Mouse (Mus musculus): ENCODE data around the gene Rai1. TPM values are rescaled to one million over a fixed set of nuclear protein-coding genes. Genes with fewer than 3 reads are reported as not detected.

The Rai1 gene
- total and polyA plus RNA-seq, 2 experiments from 2014 or later, result 21.2 to 60.7 TPM

GRCm38 (mm10) chr11:60161146-60161874, 56.5 kb downstream of the Rai1 start:
- H3K9me3 ChIP-seq (ENCODE audit: low read length), result no peaks in the 10 kb centered on the region
- H3K36me3 ChIP-seq (ENCODE audit: insufficient read depth), result no peaks in the 10 kb centered on the region
- TF ChIP-seq CTCF (IDR thresholded peaks at IDR 0.05; ENCODE audit: low read depth), result no peak
- H3K27me3 ChIP-seq (ENCODE audit: insufficient read depth, low read length), result no peaks in the 10 kb centered on the region
- peaks cover 23% of the 10 kb centered on the region; the same call in 1 of the 2 replicates for H3K4me1 ChIP-seq (ENCODE audit: insufficient read depth)
- DNase-seq, result no peak
- ATAC-seq, result peak; percentile 78
- WGBS, result 34% methylated on average over 9 of the region's 9 CpGs
- peak overlapping the region; percentile 18 for H3K9ac ChIP-seq
- peak overlapping the region; percentile 87 for H3K27ac ChIP-seq (ENCODE audit: low read depth, low read length)
- H3K4me3 ChIP-seq (ENCODE audit: low read depth, low read length), result no peak overlapping the region
- no peak overlapping the region for H3K4me2 ChIP-seq (ENCODE audit: low read depth)

- no peaks in the 10 kb centered on the region for H3K9me3 ChIP-seq (ENCODE audit: low read length)
- H3K36me3 ChIP-seq (ENCODE audit: insufficient read depth), result no peaks in the 10 kb centered on the region
- no peak for TF ChIP-seq CTCF (IDR thresholded peaks at IDR 0.05; ENCODE audit: low read depth)
- no peaks in the 10 kb centered on the region for H3K27me3 ChIP-seq (ENCODE audit: insufficient read depth, low read length)
- no peak overlapping the region for H3K9ac ChIP-seq
- peaks cover 24% of the 10 kb centered on the region; the same call in 1 of the 2 replicates for H3K4me1 ChIP-seq (ENCODE audit: insufficient read depth)
- no peak overlapping the region for H3K4me2 ChIP-seq (ENCODE audit: low read depth)
- H3K4me3 ChIP-seq (ENCODE audit: low read depth, low read length), result no peak overlapping the region
- DNase-seq (no peak), ATAC-seq (no peak)
- WGBS, result 90% methylated on average over 1 of the region's 1 CpGs
- H3K27ac ChIP-seq (ENCODE audit: low read depth, low read length), result peak overlapping the region; percentile 21; the same call in 1 of the 2 replicates
Measured at GRCm38 (mm10) chr11:60162547-60162946, 57.7 kb downstream of the Rai1 start.

GRCm38 (mm10) chr11:60163362-60163761, 58.5 kb downstream of the Rai1 start:
- no peak for DNase-seq
- Histone ChIP-seq H3K27ac (ENCODE audit: low read depth, low read length) (no peak overlapping the region), H3K9me3 (ENCODE audit: low read length) (no peaks in the 10 kb centered on the region), H3K4me2 (ENCODE audit: low read depth) (no peak overlapping the region), H3K36me3 (ENCODE audit: insufficient read depth) (no peaks in the 10 kb centered on the region), H3K4me1 (ENCODE audit: insufficient read depth) (peaks cover 21% of the 10 kb centered on the region; the same call in 1 of the 2 replicates), H3K9ac (no peak overlapping the region), H3K27me3 (ENCODE audit: insufficient read depth, low read length) (no peaks in the 10 kb centered on the region), H3K4me3 (ENCODE audit: low read depth, low read length) (no peak overlapping the region)
- 94% methylated on average over 4 of the region's 4 CpGs for WGBS
- TF ChIP-seq CTCF (IDR thresholded peaks at IDR 0.05; ENCODE audit: low read depth), result no peak
- no peak for ATAC-seq

- Histone ChIP-seq H3K27ac (ENCODE audit: low read depth, low read length) (no peak overlapping the region), H3K9ac (no peak overlapping the region), H3K36me3 (ENCODE audit: insufficient read depth) (no peaks in the 10 kb centered on the region), H3K27me3 (ENCODE audit: insufficient read depth, low read length) (no peaks in the 10 kb centered on the region), H3K4me3 (ENCODE audit: low read depth, low read length) (no peak overlapping the region), H3K4me2 (ENCODE audit: low read depth) (no peak overlapping the region), H3K4me1 (ENCODE audit: insufficient read depth) (peaks cover 26% of the 10 kb centered on the region; the same call in 1 of the 2 replicates), H3K9me3 (ENCODE audit: low read length) (no peaks in the 10 kb centered on the region)
- no peak for DNase-seq
- no peak for ATAC-seq
- WGBS, result 74% methylated on average over 6 of the region's 6 CpGs
- TF ChIP-seq CTCF (IDR thresholded peaks at IDR 0.05; ENCODE audit: low read depth), result no peak
Measured at GRCm38 (mm10) chr11:60164450-60164849, 59.6 kb downstream of the Rai1 start.

- Histone ChIP-seq H3K4me3 (ENCODE audit: low read depth, low read length) (no peak overlapping the region), H3K27me3 (ENCODE audit: insufficient read depth, low read length) (no peaks in the 10 kb centered on the region), H3K9ac (no peak overlapping the region), H3K4me1 (ENCODE audit: insufficient read depth) (peaks cover 26% of the 10 kb centered on the region; the same call in 1 of the 2 replicates), H3K4me2 (ENCODE audit: low read depth) (no peak overlapping the region), H3K27ac (ENCODE audit: low read depth, low read length) (no peak overlapping the region), H3K9me3 (ENCODE audit: low read length) (no peaks in the 10 kb centered on the region), H3K36me3 (ENCODE audit: insufficient read depth) (no peaks in the 10 kb centered on the region)
- ATAC-seq (peak; percentile 28; the same call in 1 of the 2 replicates), DNase-seq (no peak)
- no peak for TF ChIP-seq CTCF (IDR thresholded peaks at IDR 0.05; ENCODE audit: low read depth)
- WGBS, result 36% methylated on average over 5 of the region's 5 CpGs
Measured at GRCm38 (mm10) chr11:60165076-60165475, 60.3 kb downstream of the Rai1 start.

GRCm38 (mm10) chr11:60168780-60169179, 64.0 kb downstream of the Rai1 start:
- peak overlapping the region; percentile 35; the same call in 1 of the 2 replicates for H3K27ac ChIP-seq (ENCODE audit: low read depth, low read length)
- ATAC-seq (peak; percentile 32; the same call in 1 of the 2 replicates), DNase-seq (no peak)
- WGBS, result 19% methylated on average over 9 of the region's 9 CpGs
- 0 out of 2 replicates have a peak, but pooled peaks cover 14% of the 10 kb centered on the region for H3K4me1 ChIP-seq (ENCODE audit: insufficient read depth)
- H3K4me2 ChIP-seq (ENCODE audit: low read depth), result no peak overlapping the region
- no peak overlapping the region for H3K4me3 ChIP-seq (ENCODE audit: low read depth, low read length)
- H3K27me3 ChIP-seq (ENCODE audit: insufficient read depth, low read length), result no peaks in the 10 kb centered on the region
- TF ChIP-seq CTCF (IDR thresholded peaks at IDR 0.05; ENCODE audit: low read depth), result no peak
- peak overlapping the region; percentile 22; the same call in 1 of the 2 replicates for H3K9ac ChIP-seq
- H3K36me3 ChIP-seq (ENCODE audit: insufficient read depth), result no peaks in the 10 kb centered on the region
- H3K9me3 ChIP-seq (ENCODE audit: low read length), result no peaks in the 10 kb centered on the region

- no peak overlapping the region for H3K9ac ChIP-seq
- no peak for TF ChIP-seq CTCF (IDR thresholded peaks at IDR 0.05; ENCODE audit: low read depth)
- WGBS, result 87% methylated on average over 3 of the region's 3 CpGs
- no peak for DNase-seq
- no peak overlapping the region; the same call in 1 of the 2 replicates for H3K27ac ChIP-seq (ENCODE audit: low read depth, low read length)
- H3K4me2 ChIP-seq (ENCODE audit: low read depth), result no peak overlapping the region
- H3K4me3 ChIP-seq (ENCODE audit: low read depth, low read length), result no peak overlapping the region
- no peaks in the 10 kb centered on the region for H3K27me3 ChIP-seq (ENCODE audit: insufficient read depth, low read length)
- no peak for ATAC-seq
- H3K36me3 ChIP-seq (ENCODE audit: insufficient read depth), result no peaks in the 10 kb centered on the region
- H3K4me1 ChIP-seq (ENCODE audit: insufficient read depth), result peaks cover 20% of the 10 kb centered on the region
- H3K9me3 ChIP-seq (ENCODE audit: low read length), result no peaks in the 10 kb centered on the region
Measured at GRCm38 (mm10) chr11:60172074-60172473, 67.3 kb downstream of the Rai1 start.
